Mouse (Mus musculus) 3T3-L1 (cell line): Measurements from ENCODE around the gene Gm20388.

ENCODE experiments used
- DNase-seq: peaks from one replicate; pipeline ENCODE4 v3.0.0-alpha.2; 2015; ENCODE audit warnings: low read depth, low spot score

Gm20388 gene

GRCm38 (mm10) chr8:124331094-124331493, 4420.5 kb downstream of the Gm20388 start:
- peak; percentile 87 for DNase-seq

- DNase-seq: no peak
Observed at GRCm38 (mm10) chr8:124331706-124332105, 4421.1 kb downstream of the Gm20388 start.

- no peak for DNase-seq
Observed at GRCm38 (mm10) chr8:124336302-124336701, 4425.7 kb downstream of the Gm20388 start.

- peak; percentile 55 for DNase-seq
Observed at GRCm38 (mm10) chr8:124339742-124340141, 4429.1 kb downstream of the Gm20388 start.

GRCm38 (mm10) chr8:124340360-124341068, 4429.9 kb downstream of the Gm20388 start:
- peak; percentile 71 for DNase-seq

- DNase-seq: no peak
Observed at GRCm38 (mm10) chr8:124343151-124343550, 4432.5 kb downstream of the Gm20388 start.

- DNase-seq: no peak
Observed at GRCm38 (mm10) chr8:124343991-124344390, 4433.4 kb downstream of the Gm20388 start.

GRCm38 (mm10) chr8:124345098-124345497, 4434.5 kb downstream of the Gm20388 start:
- peak; percentile 70 for DNase-seq

GRCm38 (mm10) chr8:124346852-124347523, 4436.3 kb downstream of the Gm20388 start:
- DNase-seq: peak; percentile 67

- DNase-seq: no peak
Observed at GRCm38 (mm10) chr8:124348087-124348486, 4437.4 kb downstream of the Gm20388 start.

- peak; percentile 87 for DNase-seq
Observed at GRCm38 (mm10) chr8:124349663-124350062, 4439.0 kb downstream of the Gm20388 start.

GRCm38 (mm10) chr8:124351636-124352035, 4441.0 kb downstream of the Gm20388 start:
- no peak for DNase-seq

- no peak for DNase-seq
Observed at GRCm38 (mm10) chr8:124360911-124361310, 4450.3 kb downstream of the Gm20388 start.

- no peak for DNase-seq
Observed at GRCm38 (mm10) chr8:124361773-124362427, 4451.3 kb downstream of the Gm20388 start.

GRCm38 (mm10) chr8:124362589-124362988, 4451.9 kb downstream of the Gm20388 start:
- DNase-seq: no peak

- DNase-seq: no peak
Observed at GRCm38 (mm10) chr8:124363337-124363736, 4452.7 kb downstream of the Gm20388 start.

GRCm38 (mm10) chr8:124368213-124368612, 4457.6 kb downstream of the Gm20388 start:
- DNase-seq: peak; percentile 70

GRCm38 (mm10) chr8:124370422-124371183, 4460.0 kb downstream of the Gm20388 start:
- no peak for DNase-seq

- DNase-seq: no peak
Observed at GRCm38 (mm10) chr8:124371410-124372123, 4460.9 kb downstream of the Gm20388 start.

- no peak for DNase-seq
Observed at GRCm38 (mm10) chr8:124373753-124374152, 4463.1 kb downstream of the Gm20388 start.

- no peak for DNase-seq
Observed at GRCm38 (mm10) chr8:124375168-124375567, 4464.5 kb downstream of the Gm20388 start.
